Mouse (Mus musculus): ENCODE data around the gene Atp5g3.

DNA sequence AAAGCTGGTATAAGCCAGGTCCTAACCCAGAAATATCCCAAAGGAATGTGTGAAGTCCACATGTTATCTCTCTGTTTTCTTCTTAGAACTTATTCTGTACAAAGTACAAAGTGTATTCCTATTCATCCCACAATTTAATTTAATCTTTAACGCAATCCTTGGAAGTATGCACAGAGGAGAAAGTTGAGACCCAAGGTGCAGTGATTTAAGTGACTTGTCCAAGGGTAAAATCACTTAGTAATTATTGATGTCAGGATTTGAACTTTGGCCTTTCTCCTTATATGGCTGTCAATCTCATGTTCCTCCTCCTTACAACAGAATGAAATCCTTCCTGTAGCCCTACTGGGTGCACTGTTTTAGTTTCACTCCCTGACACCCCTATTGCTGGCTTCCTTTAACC is 42.5 kb upstream of the Atp5g3 start:
- no peak for TF ChIP-seq POLR2A (IDR thresholded peaks at IDR 0.05; ENCODE audit: borderline replicate concordance, insufficient read depth, low read length)
- TF ChIP-seq CTCF (IDR thresholded peaks at IDR 0.05; ENCODE audit: borderline replicate concordance, insufficient read depth, low read depth, low read length) = no peak
